Mouse (Mus musculus) urinary bladder, adult 18-20 months (tissue): Measurements from ENCODE around the gene Zfp341.
A peak's percentile ranks its signal among the peaks of the same experiment; 100 is the strongest.

ENCODE experiments used
- DNase-seq, 2 experiments: peaks; one replicate each; pipeline ENCODE4 v3.0.0; 2022; ENCODE audit warnings: low spot score in 2 of 2, mixed read lengths in 2 of 2

Gene Zfp341

GRCm38 (mm10) chr2:154613118-154614115, at the start of gene Zfp341, which contains the start of gene 4930519P11Rik:
TSS of gene Zfp341 (plus strand) at chr2:154613297.
TSS of gene 4930519P11Rik (minus strand) at chr2:154613437.
- DNase-seq = peak; percentile 72 to 84

- DNase-seq = no peak
These were observed 49.4 kb upstream of the Zfp341 start for GRCm38 (mm10) chr2:154563612-154564170.

- no peak for DNase-seq
These were observed 47.5 kb upstream of the Zfp341 start for GRCm38 (mm10) chr2:154565562-154565961.

- DNase-seq = no peak
These were observed 46.5 kb upstream of the Zfp341 start for GRCm38 (mm10) chr2:154566641-154567040.

GRCm38 (mm10) chr2:154567766-154568165, 45.3 kb upstream of the Zfp341 start:
- no peak for DNase-seq

GRCm38 (mm10) chr2:154568329-154569070, 44.6 kb upstream of the Zfp341 start:
- no peak for DNase-seq

GRCm38 (mm10) chr2:154569071-154569748, 43.9 kb upstream of the Zfp341 start:
- DNase-seq = peak in 1 of 2 experiments; percentile 45

- peak; percentile 84 to 93 for DNase-seq
These were observed 43.2 kb upstream of the Zfp341 start, which contains the start of gene E2f1 for GRCm38 (mm10) chr2:154569836-154570286. TSS of gene E2f1 (minus strand) at chr2:154569892.

- no peak for DNase-seq
These were observed 42.4 kb upstream of the Zfp341 start for GRCm38 (mm10) chr2:154570666-154571065.

- no peak for DNase-seq
These were observed 41.8 kb upstream of the Zfp341 start for GRCm38 (mm10) chr2:154571266-154571665.

- no peak for DNase-seq
These were observed 41.1 kb upstream of the Zfp341 start for GRCm38 (mm10) chr2:154571976-154572375.

GRCm38 (mm10) chr2:154572996-154573395, 40.1 kb upstream of the Zfp341 start:
- DNase-seq = no peak

- DNase-seq = no peak
These were observed 38.8 kb upstream of the Zfp341 start for GRCm38 (mm10) chr2:154574271-154574670.

- no peak for DNase-seq
These were observed 36.0 kb upstream of the Zfp341 start for GRCm38 (mm10) chr2:154576876-154577743.

GRCm38 (mm10) chr2:154577744-154578067, 35.4 kb upstream of the Zfp341 start:
- no peak for DNase-seq

- DNase-seq = no peak
These were observed 32.5 kb upstream of the Zfp341 start for GRCm38 (mm10) chr2:154580586-154580985.

GRCm38 (mm10) chr2:154581421-154581820, 31.7 kb upstream of the Zfp341 start:
- DNase-seq = no peak

- DNase-seq = no peak
These were observed 28.9 kb upstream of the Zfp341 start for GRCm38 (mm10) chr2:154583906-154584872.

- DNase-seq = no peak
These were observed 28.0 kb upstream of the Zfp341 start for GRCm38 (mm10) chr2:154584931-154585601.
